Mouse (Mus musculus) gastrocnemius, adult 2 months (tissue): ENCODE results near the gene 9430097D07Rik. TPM values are rescaled to one million over a fixed set of nuclear protein-coding genes. Genes with fewer than 3 reads are reported as not detected.

Experiments
- DNase-seq: peaks from one replicate; pipeline ENCODE4 v3.0.0; 2022
- H3K27ac ChIP-seq: fragments of 200-600 bp; 2 replicates; pipeline ENCODE4 v1.8.1; 2022; ENCODE audit warnings: mild to moderate bottlenecking
- H3K4me3 ChIP-seq: fragments of 200-600 bp; 2 replicates; pipeline ENCODE4 v1.8.1; 2022; ENCODE audit warnings: mild to moderate bottlenecking, moderate library complexity
- CTCF ChIP-seq: fragments of 200-600 bp; IDR thresholded peaks from 2 replicates; pipeline ENCODE4 v1.8.1; 2022; ENCODE audit warnings: antibody characterized with exemption, mild to moderate bottlenecking, moderate library complexity
- intact Hi-C: fragments of 180-260 bp; cut with DNase I; formaldehyde crosslinking; loops from one replicate; pipeline ENCODE4 v1.15.1; 2025
- total RNA-seq, 2 experiments: library from RNA; stranded (reverse); gene quantifications; 2 replicates each; pipeline ENCODE4 v1.2.3; 2021

The 9430097D07Rik gene
- total RNA-seq, 2 experiments from 2014 or later = not detected

DNA sequence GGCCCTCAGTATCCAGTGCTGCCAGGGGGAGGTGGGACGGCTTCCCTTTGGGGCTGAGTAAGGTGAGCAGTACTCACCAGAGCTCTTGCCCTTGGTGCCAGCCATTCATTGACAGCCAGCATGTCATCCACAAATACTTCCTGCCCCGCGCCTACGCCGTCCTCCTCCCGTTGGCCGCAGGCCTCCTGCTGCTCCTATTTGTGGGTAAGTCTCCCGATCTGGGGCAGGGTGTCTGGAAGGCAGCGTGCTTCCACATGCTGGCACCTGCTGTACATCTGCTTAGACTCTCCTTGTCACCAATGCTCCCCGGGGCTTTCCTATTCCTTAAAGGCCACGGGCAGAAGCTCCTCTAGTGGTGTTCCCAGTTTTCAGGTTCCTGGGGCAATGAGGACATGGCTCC is 3.3 kb downstream of the 9430097D07Rik start:
- H3K4me3 ChIP-seq = no peak overlapping the region
- TF ChIP-seq CTCF = no peak
- H3K27ac ChIP-seq = no peak overlapping the region
- intact Hi-C loops = loop anchor here (5.0 kb wide), 1 partner anchor 35 kb away; no protein-coding TSS in a partner anchor
- no peak for DNase-seq

GRCm38 (mm10) chr2:32570698-32571494 is 4.6 kb downstream of the 9430097D07Rik start, which contains the start of gene Dpm2:
TSS of gene Dpm2 (plus strand) at chr2:32570858.
- intact Hi-C loops = loop anchor here (5.0 kb wide), 1 partner anchor 36 kb away; no protein-coding TSS in a partner anchor
- Histone ChIP-seq H3K27ac (peak within 1 kb of the TSS; percentile 95), H3K4me3 (peak within 1 kb of the TSS; percentile 89)
- TF ChIP-seq CTCF = no peak
- DNase-seq = peak; percentile 93

DNA sequence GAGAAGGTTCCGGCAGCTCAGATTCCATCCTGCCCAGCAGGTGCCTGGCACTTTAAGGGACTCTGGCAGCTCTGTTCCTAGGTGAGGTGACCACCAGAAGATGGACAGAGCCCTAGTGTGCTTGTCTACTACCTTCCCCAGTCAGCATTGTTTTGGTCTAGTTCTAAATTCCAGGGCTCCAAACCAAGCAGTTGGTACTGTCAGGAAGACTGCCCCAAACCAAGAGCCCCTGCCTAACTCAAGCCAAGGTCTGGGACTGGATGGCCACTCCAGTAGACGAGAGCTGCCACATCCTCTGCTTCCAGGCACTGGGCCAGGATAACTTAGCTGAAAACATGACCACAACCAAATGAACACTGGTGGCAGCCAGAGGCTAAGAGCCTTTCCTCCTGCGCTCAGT is 6.5 kb downstream of the 9430097D07Rik start:
- no peak for TF ChIP-seq CTCF
- no peak for DNase-seq
- Histone ChIP-seq H3K4me3 (no peak overlapping the region), H3K27ac (peak overlapping the region; percentile 35; the same call in 1 of the 2 replicates)
- intact Hi-C loops = no loop called here

- intact Hi-C loops = no loop called here
Measured at GRCm38 (mm10) chr2:32568149-32568548, 7.3 kb downstream of the 9430097D07Rik start.

DNA sequence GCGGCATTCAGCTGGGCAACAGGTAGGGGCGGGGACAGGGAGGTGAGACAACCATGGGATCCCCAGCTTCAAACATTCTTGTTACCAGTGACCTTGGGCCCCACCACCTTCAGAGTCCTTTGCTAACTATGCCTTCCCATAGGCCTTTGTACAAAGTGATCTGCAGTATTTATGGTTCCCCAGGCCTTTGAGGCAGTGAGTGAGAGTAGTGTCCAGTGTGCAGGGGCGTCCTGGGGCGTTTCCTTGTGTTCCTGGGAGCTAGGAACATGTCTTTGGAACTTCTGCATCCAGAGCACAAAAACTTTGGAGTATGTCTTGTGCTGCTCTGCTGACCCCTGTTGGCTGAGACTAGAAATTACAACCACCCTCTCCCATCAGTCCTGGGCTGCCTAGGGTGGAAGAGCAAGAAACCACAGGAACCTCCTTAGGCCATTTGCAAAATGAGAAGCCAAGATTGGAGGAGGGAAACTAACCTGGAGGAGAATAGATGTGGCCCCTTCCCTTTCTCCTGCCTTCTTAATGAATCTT is 8.9 kb downstream of the 9430097D07Rik start:
- H3K4me3 ChIP-seq = no peak overlapping the region
- peak; percentile 74 for DNase-seq
- peak overlapping the region; percentile 21; the same call in 1 of the 2 replicates for H3K27ac ChIP-seq
- TF ChIP-seq CTCF = peak; percentile 95
- intact Hi-C loops = loop anchor here (1.0 to 2.0 kb wide), 3 partner anchors 32 to 162 kb away; partner anchors contain the start of gene Fam102a

More at GRCm38 (mm10) chr2:32568149-32568548, 7.3 kb downstream of the 9430097D07Rik start:
- Histone ChIP-seq H3K27ac (peak overlapping the region; percentile 35; the same call in 1 of the 2 replicates), H3K4me3 (no peak overlapping the region)
- no peak for TF ChIP-seq CTCF
- peak; percentile 82 for DNase-seq

DNA sequence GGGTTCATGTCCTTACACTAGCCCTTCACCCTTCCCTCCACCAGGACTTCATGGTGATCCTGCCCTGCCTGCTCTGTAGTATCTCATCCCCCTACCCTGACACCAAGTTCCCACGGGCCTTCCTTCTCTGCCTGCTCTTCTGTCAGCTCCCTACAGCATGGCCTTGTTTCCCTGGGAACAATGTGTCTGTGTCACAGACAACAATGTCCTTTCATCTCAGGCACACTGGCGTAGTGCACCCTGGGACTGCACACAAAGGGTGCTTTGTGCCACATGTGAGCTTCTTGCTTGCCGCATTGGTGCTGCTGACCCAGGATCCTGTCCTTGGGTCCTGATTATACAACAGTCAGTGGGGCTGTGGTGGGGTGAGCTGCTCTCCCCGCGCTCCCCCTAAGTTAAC is 15.9 kb downstream of the 9430097D07Rik start:
- DNase-seq = no peak
- TF ChIP-seq CTCF = no peak
- intact Hi-C loops = no loop called here
- no peak overlapping the region for H3K27ac ChIP-seq
- H3K4me3 ChIP-seq = no peak overlapping the region

DNA sequence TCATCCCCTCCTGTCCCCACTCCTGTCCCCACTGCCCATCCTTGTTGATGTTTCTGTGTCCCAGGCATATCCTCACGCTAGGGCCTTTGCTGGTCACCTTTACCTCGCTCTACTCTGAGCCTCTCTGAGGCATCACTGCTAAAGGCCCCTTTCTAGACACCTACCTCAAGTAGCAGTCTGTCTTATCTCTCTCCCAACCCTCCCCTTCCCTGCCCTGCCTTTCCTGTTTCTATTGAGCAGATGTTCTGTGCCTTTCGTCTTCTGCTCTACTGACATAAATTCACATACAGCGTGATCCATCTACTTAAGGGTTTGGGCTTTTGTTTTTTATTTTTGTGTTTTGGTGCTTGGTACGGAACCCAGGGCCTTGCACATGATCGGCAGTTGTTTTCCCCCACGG is 19.5 kb downstream of the 9430097D07Rik start:
- intact Hi-C loops = no loop called here
- Histone ChIP-seq H3K4me3 (no peak overlapping the region), H3K27ac (no peak overlapping the region)
- no peak for TF ChIP-seq CTCF
- no peak for DNase-seq

DNA sequence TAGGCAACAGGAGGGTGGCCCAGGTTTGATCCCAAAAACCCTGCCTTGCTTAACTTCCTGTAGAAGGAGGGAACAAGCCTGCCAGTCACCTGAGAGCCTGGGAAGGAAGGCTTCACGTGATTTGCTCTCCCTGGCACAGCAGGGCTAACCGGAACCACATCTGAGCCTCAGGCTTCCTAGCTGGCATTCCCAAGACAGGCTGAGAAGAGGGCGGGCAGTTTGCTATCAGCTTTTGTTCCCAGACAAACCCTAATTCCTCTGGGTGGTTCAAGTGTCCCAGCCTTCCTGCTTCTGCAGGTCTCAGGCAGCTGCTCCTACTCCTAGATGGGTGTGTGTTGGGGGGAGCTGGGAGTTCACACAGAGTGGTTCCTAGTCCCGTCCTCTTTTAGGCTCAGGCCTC is 20.0 kb downstream of the 9430097D07Rik start:
- intact Hi-C loops = no loop called here
- Histone ChIP-seq H3K27ac (no peak overlapping the region), H3K4me3 (no peak overlapping the region)
- DNase-seq = no peak
- no peak for TF ChIP-seq CTCF

DNA sequence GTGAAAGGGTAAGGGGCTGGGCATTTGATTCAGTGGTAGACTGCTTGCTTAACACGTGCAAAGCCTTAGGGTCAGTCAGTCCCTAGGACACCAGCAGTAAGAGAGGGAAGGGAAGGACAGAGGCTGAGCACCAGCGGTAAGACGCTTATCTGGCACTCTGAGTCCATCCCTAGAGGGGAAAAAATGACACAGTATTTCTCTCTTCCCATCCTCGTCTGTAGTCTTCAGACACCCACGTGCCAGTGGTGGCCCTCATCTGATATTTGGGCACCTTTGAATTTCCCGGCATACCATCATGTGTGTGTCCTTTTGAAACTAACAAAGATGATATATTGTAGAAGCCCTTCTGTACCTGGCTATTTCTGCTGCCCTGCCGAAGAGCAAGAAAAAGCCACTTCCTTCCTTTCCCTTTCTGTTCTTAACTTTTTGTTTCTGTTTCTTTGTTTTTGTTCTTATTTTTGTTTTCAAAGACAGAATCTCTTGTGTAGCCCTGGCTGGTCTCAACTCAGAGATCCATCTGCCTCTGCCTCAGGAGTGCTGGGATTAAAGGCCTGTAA is 21.8 kb downstream of the 9430097D07Rik start:
- intact Hi-C loops = no loop called here
- no peak for DNase-seq
- TF ChIP-seq CTCF = no peak
- H3K27ac ChIP-seq = no peak overlapping the region
- no peak overlapping the region for H3K4me3 ChIP-seq

- intact Hi-C loops = no loop called here
- no peak for DNase-seq
- no peak overlapping the region for H3K4me3 ChIP-seq
- TF ChIP-seq CTCF = no peak
- 0 out of 2 replicates have a peak overlapping the region, but pooled peaks have one; percentile 20 for H3K27ac ChIP-seq
Measured at GRCm38 (mm10) chr2:32551236-32551635, 24.2 kb downstream of the 9430097D07Rik start.

DNA sequence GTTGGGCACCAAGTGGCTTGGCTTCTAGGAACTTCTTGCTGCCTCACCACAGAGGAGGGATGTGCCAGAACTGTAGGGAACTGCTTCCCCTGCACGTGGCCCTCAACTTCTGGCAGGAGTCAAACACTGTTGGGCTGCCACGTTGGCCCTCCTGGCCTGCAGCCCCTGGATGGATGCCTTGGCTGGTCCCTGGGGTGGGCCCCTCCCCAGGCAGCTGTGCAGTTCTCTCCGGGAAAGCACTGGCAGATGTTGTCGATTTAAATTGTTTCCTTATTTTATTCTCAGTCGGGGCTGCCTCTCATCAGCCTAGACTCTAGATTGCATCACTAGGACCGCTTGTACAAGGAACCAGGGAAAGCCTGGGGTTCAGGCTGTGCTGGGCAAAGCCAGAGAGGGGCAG is 25.7 kb downstream of the 9430097D07Rik start:
- intact Hi-C loops = no loop called here
- peak; percentile 91 for DNase-seq
- no peak for TF ChIP-seq CTCF
- H3K4me3 ChIP-seq = no peak overlapping the region; the same call in 1 of the 2 replicates
- H3K27ac ChIP-seq = peak overlapping the region; percentile 69

DNA sequence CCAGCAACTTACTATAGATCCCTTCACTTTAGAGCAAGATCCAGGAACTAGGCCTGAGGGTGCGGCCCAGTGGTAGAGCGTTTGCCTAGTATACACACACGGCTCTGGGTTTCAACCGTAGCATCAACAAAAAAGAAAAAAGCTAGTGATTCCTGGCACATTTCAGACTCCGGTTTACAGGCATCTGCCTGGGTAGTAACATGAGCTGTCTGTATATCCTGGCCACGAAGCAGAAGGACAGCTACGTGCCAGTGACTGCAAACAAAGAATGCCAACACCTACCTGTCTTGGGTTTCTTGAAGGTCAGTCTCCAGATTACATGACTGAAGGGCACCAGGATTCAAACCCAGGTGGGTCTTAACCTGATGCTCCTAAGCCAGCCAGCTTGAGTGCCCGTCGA is 26.3 kb downstream of the 9430097D07Rik start:
- Histone ChIP-seq H3K4me3 (no peak overlapping the region), H3K27ac (peak overlapping the region; percentile 69)
- no peak for TF ChIP-seq CTCF
- DNase-seq = no peak
- intact Hi-C loops = no loop called here
